Mouse (Mus musculus): Measurements from ENCODE around the gene Gm8104.
"Not testable (repeated sequence)": the region's sequence is repeated elsewhere in the genome, so short reads cannot be mapped to it uniquely, and the experiment has no call there.

Gene Gm8104

DNA sequence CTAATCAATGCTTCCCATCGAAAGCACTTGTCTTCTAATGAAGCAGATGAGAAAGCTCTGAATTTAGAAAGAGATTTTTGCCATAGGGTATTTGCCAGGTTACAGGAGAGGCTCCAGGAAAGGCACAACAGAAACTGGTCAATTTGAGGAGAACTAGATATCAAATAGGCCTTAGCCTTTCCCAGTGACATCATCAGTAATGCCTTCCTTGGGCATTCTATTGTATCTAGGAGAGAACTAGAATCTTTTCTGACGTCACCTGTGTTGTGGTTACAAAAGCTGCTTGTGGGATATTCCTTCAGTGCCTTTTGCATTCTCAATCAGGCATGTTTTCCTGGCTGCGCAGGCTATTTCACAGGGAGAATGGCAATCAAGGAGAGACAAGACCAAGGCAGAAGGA is at the start of gene Gm8104:
Gm8104 (plus strand) TSS at position 301 of the 400 bp plus-strand sequence.
- DNase-seq (ENCODE audit: low read depth): not testable (repeated sequence)

DNA sequence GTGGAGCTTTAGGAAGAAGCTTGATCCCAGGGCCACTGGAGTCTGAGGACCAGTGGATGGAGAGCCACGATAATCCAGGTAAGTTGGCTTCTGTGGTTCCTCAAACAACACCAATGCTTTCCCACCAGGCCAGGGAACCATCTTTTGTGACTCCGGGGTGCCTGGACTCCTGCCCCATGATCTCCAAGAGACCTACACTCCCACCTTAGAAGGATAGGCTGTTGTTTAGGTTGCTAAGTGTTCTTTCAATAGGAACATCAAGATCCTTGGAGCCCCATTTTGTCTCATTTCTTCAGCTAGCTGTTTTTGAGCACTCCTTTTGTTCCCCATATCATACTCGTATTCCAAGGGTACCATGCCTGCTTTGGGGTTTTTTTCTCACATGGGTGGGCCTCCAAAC is 42.3 kb upstream of the Gm8104 start:
- DNase-seq (ENCODE audit: low read depth): not testable (repeated sequence)

DNA sequence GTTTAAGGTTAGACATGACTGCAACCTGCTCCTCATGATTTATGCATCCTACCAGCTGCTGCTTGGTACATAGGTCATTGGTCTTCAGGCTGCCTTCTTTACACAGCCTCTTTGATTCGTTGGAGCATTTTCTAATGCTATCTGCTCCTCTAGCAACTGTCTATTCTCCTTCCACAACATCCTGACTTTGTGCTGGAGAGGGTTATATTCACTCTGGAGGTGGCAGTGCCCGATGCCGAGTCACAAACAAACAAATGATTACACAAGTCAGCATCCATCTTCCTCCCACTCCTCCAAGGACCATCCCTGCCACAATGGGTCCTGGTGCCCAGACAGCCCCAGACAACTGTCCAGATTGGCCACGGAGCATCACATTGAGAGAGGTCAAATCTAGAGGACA is 40.2 kb upstream of the Gm8104 start:
- DNase-seq (ENCODE audit: low read depth): not testable (repeated sequence)

DNA sequence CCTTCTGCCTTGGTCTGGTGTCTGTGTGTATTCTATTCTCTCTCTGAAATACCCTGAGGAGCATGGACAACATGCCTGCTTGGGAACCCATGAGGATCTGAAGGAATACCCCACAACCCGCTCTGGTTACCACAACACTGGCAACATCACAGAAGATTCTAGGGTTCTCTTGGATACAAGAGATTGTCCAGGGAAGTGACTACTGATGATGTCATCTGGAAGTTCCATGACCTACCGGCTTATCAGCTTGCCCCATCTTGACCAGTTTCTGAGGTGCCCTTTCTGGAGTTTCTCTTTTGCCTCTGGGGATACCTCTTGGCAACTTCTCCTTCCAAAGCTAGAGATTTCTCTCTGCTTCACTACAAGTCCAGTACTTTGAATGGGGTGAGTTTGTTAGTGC is 23.9 kb upstream of the Gm8104 start, which contains the start of gene Gm8094:
Gm8094 (minus strand) TSS at position 101 of the 400 bp plus-strand sequence.
- not testable (repeated sequence) for DNase-seq (ENCODE audit: low read depth)

- not testable (repeated sequence) for DNase-seq (ENCODE audit: low read depth)
Observed at GRCm38 (mm10) chr14:43084936-43085730, 15.3 kb upstream of the Gm8104 start.

- not testable (repeated sequence) for DNase-seq (ENCODE audit: low read depth)
Observed at GRCm38 (mm10) chr14:43089103-43089919, 11.1 kb upstream of the Gm8104 start.

GRCm38 (mm10) chr14:43119673-43120072 is 19.3 kb downstream of the Gm8104 start:
- not testable (repeated sequence) for DNase-seq (ENCODE audit: low read depth)

DNA sequence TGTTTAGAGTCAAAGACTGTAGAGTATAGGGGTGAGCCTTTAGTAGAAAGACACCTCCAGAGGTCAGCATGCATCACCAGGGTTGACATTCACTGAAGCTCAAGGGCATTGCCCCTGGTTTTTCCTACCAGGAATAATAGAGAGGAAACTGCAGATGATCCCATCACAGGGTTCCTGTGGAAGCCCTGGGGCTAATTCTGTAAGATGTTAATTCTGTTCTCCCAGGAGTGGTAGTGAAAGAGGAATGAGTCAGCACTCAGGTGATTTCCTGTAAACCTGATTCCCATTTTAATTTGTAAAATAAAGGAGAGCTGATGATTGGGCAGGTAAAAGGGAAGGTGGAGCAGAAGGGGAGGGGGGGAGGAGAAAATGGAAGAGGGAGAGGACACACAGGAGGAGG is 25.9 kb downstream of the Gm8104 start:
- not testable (repeated sequence) for DNase-seq (ENCODE audit: low read depth)
